Mouse (Mus musculus) ES-E14 (cell line): Measurements from ENCODE around the gene Rprd1b. TPM values are rescaled to one million over a fixed set of nuclear protein-coding genes. Genes with fewer than 3 reads are reported as not detected.

Source experiments
- DNase-seq: peaks from one replicate; pipeline ENCODE4 v3.0.0-alpha.2; 2013; ENCODE audit warnings: low read depth, low spot score
- H3K27ac ChIP-seq: 2 replicates; pipeline ENCODE4 v1.5.1; 2012; ENCODE audit warnings: low read depth, mild to moderate bottlenecking, low read length, moderate library complexity, mixed read lengths; ENCODE audit not compliant: poor library complexity, insufficient read depth, severe bottlenecking
- H3K36me3 ChIP-seq: 2 replicates; pipeline ENCODE4 v1.6.1; 2012; ENCODE audit warnings: mild to moderate bottlenecking, low read length, moderate library complexity, mixed read lengths; ENCODE audit not compliant: control insufficient read depth, poor library complexity, insufficient read depth, severe bottlenecking
- H3K4me1 ChIP-seq, 2 experiments: fragments of 150-350 bp in 1 of 2; sonication (generic) in 1 of 2; 2 replicates each; pipeline ENCODE4 v1.6.1; 2012; ENCODE audit warnings: low read length in 2 of 2, mild to moderate bottlenecking in 1 of 2, mixed read lengths in 1 of 2; ENCODE audit not compliant: control insufficient read depth in 2 of 2, insufficient read depth in 2 of 2, poor library complexity in 1 of 2
- H3K4me3 ChIP-seq, 2 experiments: fragments of 150-350 bp in 1 of 2; sonication (generic) in 1 of 2; 2 replicates each; pipeline ENCODE4 v1.5.1; 2012; ENCODE audit warnings: low read length in 2 of 2, low read depth in 1 of 2, mild to moderate bottlenecking in 1 of 2, mixed read lengths in 1 of 2; ENCODE audit not compliant: insufficient read depth in 1 of 2, poor library complexity in 1 of 2, severe bottlenecking in 1 of 2
- H3K9ac ChIP-seq: 2 replicates; pipeline ENCODE4 v1.6.1; 2012; ENCODE audit warnings: low read depth, mild to moderate bottlenecking, low read length, mixed read lengths; ENCODE audit not compliant: poor library complexity, insufficient read depth, severe bottlenecking
- H3K9me3 ChIP-seq: fragments of 150-350 bp; sonication (generic); 2 replicates; pipeline ENCODE4 v1.6.1; 2012; ENCODE audit warnings: low read depth, mild to moderate bottlenecking, low read length; ENCODE audit not compliant: control insufficient read depth, insufficient read depth
- CHD2 ChIP-seq: IDR thresholded peaks from 2 replicates; pipeline ENCODE4 v1.6.1; 2014; ENCODE audit warnings: mild to moderate bottlenecking, low read depth, low read length, inconsistent platforms
- HCFC1 ChIP-seq: IDR thresholded peaks from 2 replicates; pipeline ENCODE4 v1.6.1; 2012; ENCODE audit warnings: low read length, inconsistent platforms, borderline replicate concordance; ENCODE audit not compliant: insufficient read depth
- MAFK ChIP-seq: IDR thresholded peaks from 2 replicates; pipeline ENCODE4 v1.6.1; 2014; ENCODE audit warnings: mild to moderate bottlenecking, low read depth, low read length, inconsistent platforms; ENCODE audit not compliant: insufficient read depth
- ZC3H11A ChIP-seq: IDR thresholded peaks from 2 replicates; pipeline ENCODE4 v1.6.1; 2012; ENCODE audit warnings: low read depth, mild to moderate bottlenecking, inconsistent platforms, low read length, borderline replicate concordance
- ZNF384 ChIP-seq: IDR thresholded peaks from 2 replicates; pipeline ENCODE4 v1.6.1; 2012; ENCODE audit warnings: low read depth, low read length, inconsistent platforms
- in situ Hi-C, 2 experiments: fragments of 600-800 bp; cut with MboI; formaldehyde crosslinking; loops; one replicate each; pipeline ENCODE4 v1.15.1; 2025; ENCODE audit warnings: low sequenced_read_pairs in 2 of 2, inconsistent platforms in 1 of 2; ENCODE audit not compliant: unreplicated experiment in 2 of 2
- total RNA-seq: library from RNA; depleted of rRNA; stranded (reverse); fragments of 300-350 nt; gene quantifications from 2 replicates; pipeline ENCODE4 v1.2.3, GENCODE M21; 2012

Gene Rprd1b
- total RNA-seq, 1 experiment, result 13.1 TPM

DNA sequence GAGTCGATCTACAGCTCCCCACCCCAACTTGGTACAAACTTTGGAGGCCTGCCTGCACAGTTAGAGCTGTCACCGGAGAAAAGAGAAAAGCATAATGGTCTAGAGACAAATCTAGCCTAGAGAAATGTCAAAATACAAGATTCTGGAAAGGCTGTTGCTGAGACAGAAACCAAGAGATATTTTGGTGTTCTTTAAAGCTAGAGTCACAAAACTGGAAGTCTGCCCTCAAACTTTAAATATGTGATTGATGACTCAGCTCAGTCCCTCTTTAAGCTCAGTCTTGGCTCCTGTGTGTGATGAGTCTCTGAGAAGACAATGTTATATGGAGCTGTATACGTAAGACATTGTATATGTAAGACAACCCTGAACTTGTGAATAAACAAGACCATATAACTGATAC lies 15.7 kb upstream of the Rprd1b start:
- in situ Hi-C loops, result no loop called here
- no peak overlapping the region for H3K27ac ChIP-seq
- no peaks in the 10 kb centered on the region for H3K4me1 ChIP-seq
- H3K36me3 ChIP-seq, result peaks cover 10% of the 10 kb centered on the region; the same call in 1 of the 2 replicates
- no peak overlapping the region for H3K4me3 ChIP-seq
- H3K9ac ChIP-seq, result no peak overlapping the region
- no peak for DNase-seq
- H3K9me3 ChIP-seq, result no peaks in the 10 kb centered on the region
- no peak for TF ChIP-seq CHD2
- TF ChIP-seq MAFK, result no peak
- no peak for TF ChIP-seq ZC3H11A
- no peak for TF ChIP-seq ZNF384
- no peak for TF ChIP-seq HCFC1

DNA sequence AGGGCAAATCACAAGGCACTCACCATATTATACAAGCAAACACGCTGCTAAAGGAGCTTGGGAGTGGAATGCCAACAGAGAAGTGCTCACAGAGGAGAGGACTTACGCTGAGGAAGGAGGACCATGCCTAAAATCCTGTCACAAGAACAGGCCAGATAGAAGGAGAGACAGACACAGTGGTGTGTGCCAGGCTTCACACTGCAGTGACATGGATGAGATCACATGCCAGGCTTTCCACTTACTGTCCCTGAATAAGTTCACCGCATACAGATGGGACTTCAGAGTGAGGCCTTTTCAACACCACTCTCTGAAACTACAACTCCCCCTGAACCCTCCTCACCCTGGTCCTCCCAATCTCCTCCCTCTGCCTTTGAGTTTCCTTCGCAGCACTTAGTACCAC lies 11.0 kb upstream of the Rprd1b start:
- no peak for DNase-seq
- H3K9ac ChIP-seq, result no peak overlapping the region
- in situ Hi-C loops, result no loop called here
- H3K9me3 ChIP-seq, result no peaks in the 10 kb centered on the region
- no peaks in the 10 kb centered on the region for H3K4me1 ChIP-seq
- TF ChIP-seq CHD2 (no peak), HCFC1 (no peak), MAFK (no peak), ZNF384 (no peak), ZC3H11A (no peak)
- no peak overlapping the region for H3K27ac ChIP-seq
- no peaks in the 10 kb centered on the region for H3K36me3 ChIP-seq
- H3K4me3 ChIP-seq, result no peak overlapping the region

DNA sequence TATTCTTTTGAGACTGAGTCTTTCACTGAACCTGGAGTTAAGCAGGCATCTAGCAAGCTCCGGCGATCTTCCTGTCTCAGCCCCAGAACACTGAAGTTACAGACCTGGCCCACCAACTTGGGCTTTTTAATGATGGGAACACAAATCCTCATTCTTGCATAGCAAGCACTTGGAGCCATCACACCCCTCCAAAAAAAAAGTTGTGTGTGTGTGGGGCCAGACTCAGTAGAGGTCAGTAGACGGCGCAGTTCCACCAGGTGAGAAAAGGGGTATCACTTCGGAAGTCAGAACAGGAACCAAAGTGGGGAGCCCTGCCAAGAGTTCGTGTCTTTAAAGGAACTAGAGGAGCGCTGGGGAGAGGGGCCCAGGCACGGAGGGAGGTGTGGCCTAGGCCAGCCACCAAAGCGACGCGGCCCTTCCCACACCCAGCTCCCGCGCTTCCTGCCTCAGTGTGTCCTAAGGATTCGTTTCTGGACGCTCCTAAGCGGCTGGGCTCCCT lies 393 bp upstream of the Rprd1b start:
- Histone ChIP-seq H3K9ac (peak overlapping the region; percentile 95), H3K27ac (peak overlapping the region; percentile 91), H3K9me3 (no peaks in the 10 kb centered on the region), H3K36me3 (no peaks in the 10 kb centered on the region), H3K4me1 (peaks cover 0 to 6% of the 10 kb centered on the region in 2 experiments; a peak in 3 of 4 replicates), H3K4me3 (peak overlapping the region; percentile 87 to 98)
- DNase-seq, result no peak
- in situ Hi-C loops, result no loop called here
- TF ChIP-seq ZNF384 (0 out of 2 replicates have a peak, but pooled peaks have one; percentile 15), ZC3H11A (no peak)

DNA sequence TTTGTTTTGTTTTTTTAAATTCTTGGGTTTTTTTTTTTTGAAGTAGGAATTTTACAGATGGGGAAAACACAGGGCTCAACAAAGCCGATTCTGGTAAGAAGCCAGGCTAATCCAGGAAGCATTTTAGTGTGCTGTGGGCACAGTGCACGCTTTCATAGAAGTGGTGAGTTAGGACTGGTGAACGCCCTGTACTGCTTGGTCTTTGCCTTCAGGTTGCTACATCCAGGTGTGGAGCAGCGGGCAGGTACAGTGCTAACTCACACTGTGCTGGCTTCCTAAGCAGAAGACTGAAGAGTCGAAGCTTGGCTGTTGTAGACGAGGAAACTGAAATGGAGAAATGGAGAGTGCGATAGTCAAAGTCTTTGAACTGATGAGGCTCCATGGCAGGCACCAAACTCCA lies 1.7 kb downstream of the Rprd1b start:
- TF ChIP-seq CHD2 (no peak), MAFK (no peak), HCFC1 (no peak), ZC3H11A (no peak), ZNF384 (no peak)
- H3K9ac ChIP-seq, result peak overlapping the region; percentile 63; the same call in 1 of the 2 replicates
- peaks cover 0 to 6% of the 10 kb centered on the region in 2 experiments; a peak in 3 of 4 replicates for H3K4me1 ChIP-seq
- no peaks in the 10 kb centered on the region for H3K9me3 ChIP-seq
- no peak overlapping the region for H3K27ac ChIP-seq
- H3K4me3 ChIP-seq, result peak overlapping the region in 1 of 2 experiments; percentile 98; a peak in 3 of 4 replicates
- in situ Hi-C loops, result no loop called here
- DNase-seq, result no peak
- no peaks in the 10 kb centered on the region for H3K36me3 ChIP-seq

DNA sequence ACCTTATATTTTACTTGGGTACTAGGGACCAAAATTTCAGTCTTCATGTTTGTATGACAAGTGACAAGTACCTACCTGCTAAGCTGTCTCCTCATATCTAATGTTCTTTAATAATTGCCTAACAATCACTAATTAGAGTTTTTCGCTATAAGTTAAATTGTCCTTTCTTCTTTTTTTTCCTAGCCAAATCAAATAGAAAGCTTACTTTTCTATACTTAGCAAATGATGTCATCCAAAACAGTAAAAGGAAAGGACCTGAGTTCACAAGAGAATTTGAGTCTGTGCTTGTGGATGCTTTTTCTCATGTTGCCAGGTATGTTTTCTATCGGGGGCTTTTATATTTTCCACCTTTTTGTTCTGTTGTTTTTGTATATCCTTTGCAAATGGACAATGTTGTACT lies 7.5 kb downstream of the Rprd1b start:
- TF ChIP-seq MAFK (no peak), ZC3H11A (no peak), HCFC1 (no peak), CHD2 (no peak)

More for the DNA sequence above, 7.5 kb downstream of the Rprd1b start:
- Histone ChIP-seq H3K4me3 (no peak overlapping the region), H3K27ac (no peak overlapping the region), H3K9me3 (no peaks in the 10 kb centered on the region), H3K36me3 (peaks cover 4% of the 10 kb centered on the region; the same call in 1 of the 2 replicates), H3K9ac (no peak overlapping the region), H3K4me1 (no peaks in the 10 kb centered on the region)
- in situ Hi-C loops, result no loop called here
- no peak for DNase-seq
